Mouse (Mus musculus): Measurements from ENCODE around the gene Ms4a15. TPM values are rescaled to one million over a fixed set of nuclear protein-coding genes. Genes with fewer than 3 reads are reported as not detected.

The Ms4a15 gene
- polyA plus RNA-seq, 2 experiments: not detected

- DNase-seq (ENCODE audit: low read depth in 3 of 3, low spot score in 3 of 3): no peak
- Histone ChIP-seq H3K4me1 (replicated peaks; ENCODE audit: control insufficient read depth in 2 of 2, insufficient read depth in 2 of 2, low read length in 1 of 2) (peaks cover 0 to 19% of the 10 kb centered on the region in 2 experiments), H3K9ac (replicated peaks) (no peak overlapping the region), H3K4me2 (ENCODE audit: low read depth) (no peak overlapping the region), H3K4me3 (ENCODE audit: insufficient read depth in 1 of 2, low read depth in 2 of 2, low read length in 2 of 2) (no peak overlapping the region), H3K36me3 (replicated peaks; ENCODE audit: control insufficient read depth, insufficient read depth, low read depth) (no peaks in the 10 kb centered on the region), H3K27me3 (ENCODE audit: control insufficient read depth, insufficient read depth, low read length) (no peaks in the 10 kb centered on the region), H3K9me3 (ENCODE audit: control insufficient read depth, low read length) (no peaks in the 10 kb centered on the region), H3K27ac (no peak overlapping the region)
- TF ChIP-seq CTCF (IDR thresholded peaks at IDR 0.05; ENCODE audit: low read depth): peak; percentile 62
- TF ChIP-seq EP300 (IDR thresholded peaks at IDR 0.05; ENCODE audit: low read depth): no peak
- WGBS (ENCODE audit: insufficient replicate concordance): 77% methylated on average over 5 of the region's 5 CpGs
- no peak for ATAC-seq (ENCODE audit: insufficient read depth)
These were observed 57.0 kb downstream of the Ms4a15 start for GRCm38 (mm10) chr19:10936077-10936476.

- no peaks in the 10 kb centered on the region for H3K9me3 ChIP-seq (ENCODE audit: control insufficient read depth, low read length)
- no peak overlapping the region for H3K27ac ChIP-seq
- no peak overlapping the region for H3K4me2 ChIP-seq (ENCODE audit: low read depth)
- no peak overlapping the region for H3K4me3 ChIP-seq (ENCODE audit: insufficient read depth in 1 of 2, low read depth in 2 of 2, low read length in 2 of 2)
- H3K9ac ChIP-seq (replicated peaks): no peak overlapping the region
- WGBS (ENCODE audit: insufficient replicate concordance): 32% methylated on average over 5 of the region's 5 CpGs
- TF ChIP-seq CTCF (IDR thresholded peaks at IDR 0.05; ENCODE audit: low read depth) (no peak), EP300 (IDR thresholded peaks at IDR 0.05; ENCODE audit: low read depth) (no peak)
- H3K27me3 ChIP-seq (ENCODE audit: control insufficient read depth, insufficient read depth, low read length): no peaks in the 10 kb centered on the region
- ATAC-seq (ENCODE audit: insufficient read depth): no peak
- H3K36me3 ChIP-seq (replicated peaks; ENCODE audit: control insufficient read depth, insufficient read depth, low read depth): no peaks in the 10 kb centered on the region
- no peak for DNase-seq (ENCODE audit: low read depth in 3 of 3, low spot score in 3 of 3)
- peaks cover 0 to 19% of the 10 kb centered on the region in 2 experiments for H3K4me1 ChIP-seq (replicated peaks; ENCODE audit: control insufficient read depth in 2 of 2, insufficient read depth in 2 of 2, low read length in 1 of 2)
These were observed 58.0 kb downstream of the Ms4a15 start for GRCm38 (mm10) chr19:10935029-10935428.

- no peak overlapping the region for H3K4me3 ChIP-seq (ENCODE audit: insufficient read depth in 1 of 2, low read depth in 2 of 2, low read length in 2 of 2)
- no peak overlapping the region for H3K4me2 ChIP-seq (ENCODE audit: low read depth)
- TF ChIP-seq EP300 (IDR thresholded peaks at IDR 0.05; ENCODE audit: low read depth): no peak
- TF ChIP-seq CTCF (IDR thresholded peaks at IDR 0.05; ENCODE audit: low read depth): no peak
- H3K36me3 ChIP-seq (replicated peaks; ENCODE audit: control insufficient read depth, insufficient read depth, low read depth): no peaks in the 10 kb centered on the region
- H3K9ac ChIP-seq (replicated peaks): no peak overlapping the region
- 0 out of 4 replicates have a peak, but pooled peaks cover 0 to 1% of the 10 kb centered on the region in 2 experiments for H3K4me1 ChIP-seq (replicated peaks; ENCODE audit: control insufficient read depth in 2 of 2, insufficient read depth in 2 of 2, low read length in 1 of 2)
- 39% methylated on average over 2 of the region's 2 CpGs for WGBS (ENCODE audit: insufficient replicate concordance)
- no peak for ATAC-seq (ENCODE audit: insufficient read depth)
- no peak for DNase-seq (ENCODE audit: low read depth in 3 of 3, low spot score in 3 of 3)
- H3K27me3 ChIP-seq (ENCODE audit: control insufficient read depth, insufficient read depth, low read length): no peaks in the 10 kb centered on the region
- no peak overlapping the region for H3K27ac ChIP-seq
- no peaks in the 10 kb centered on the region for H3K9me3 ChIP-seq (ENCODE audit: control insufficient read depth, low read length)
These were observed 62.4 kb downstream of the Ms4a15 start for GRCm38 (mm10) chr19:10930641-10931040.

Other genes with a start within 250 kb of the Ms4a15 start
- gene Cd6, start 163.2 kb downstream of the Ms4a15 start, polyA plus RNA-seq (2012; rRNA removed): not detected in 2 replicates
- gene Cd6, start 163.2 kb downstream of the Ms4a15 start, polyA plus RNA-seq (2014; fragmentation: Nextera tagmentation; extraction: Ambion mirVana): 0.05 TPM in 1 of 2 replicates, not detected in the other
- gene Slc15a3, start 153.5 kb downstream of the Ms4a15 start, polyA plus RNA-seq (2012; rRNA removed): 3.7 and 3.8 TPM in 2 replicates
- gene Slc15a3, start 153.5 kb downstream of the Ms4a15 start, polyA plus RNA-seq (2014; fragmentation: Nextera tagmentation; extraction: Ambion mirVana): 0.90 and 1.4 TPM in 2 replicates
- gene Tmem132a, start 123.3 kb downstream of the Ms4a15 start, polyA plus RNA-seq (2012; rRNA removed): 2.5 and 2.8 TPM in 2 replicates
- gene Tmem132a, start 123.3 kb downstream of the Ms4a15 start, polyA plus RNA-seq (2014; fragmentation: Nextera tagmentation; extraction: Ambion mirVana): 1.6 and 2.2 TPM in 2 replicates
- 10.9 and 11.1 TPM in 2 replicates for gene Tmem109, start 111.2 kb downstream of the Ms4a15 start, polyA plus RNA-seq (2012; rRNA removed)
- 16.1 and 16.5 TPM in 2 replicates for gene Tmem109, start 111.2 kb downstream of the Ms4a15 start, polyA plus RNA-seq (2014; fragmentation: Nextera tagmentation; extraction: Ambion mirVana)
- 108 and 117 TPM in 2 replicates for gene Prpf19, start 98.0 kb downstream of the Ms4a15 start, polyA plus RNA-seq (2012; rRNA removed)
- gene Prpf19, start 98.0 kb downstream of the Ms4a15 start, polyA plus RNA-seq (2014; fragmentation: Nextera tagmentation; extraction: Ambion mirVana): 15.7 and 19.1 TPM in 2 replicates
- gene Zp1, start 72.6 kb downstream of the Ms4a15 start, polyA plus RNA-seq (2012; rRNA removed): not detected in 2 replicates
- gene Zp1, start 72.6 kb downstream of the Ms4a15 start, polyA plus RNA-seq (2014; fragmentation: Nextera tagmentation; extraction: Ambion mirVana): not detected in 2 replicates
- 0.02 and 0.04 TPM in 2 replicates for gene Ptgdr2, start 56.1 kb downstream of the Ms4a15 start, polyA plus RNA-seq (2012; rRNA removed)
- gene Ptgdr2, start 56.1 kb downstream of the Ms4a15 start, polyA plus RNA-seq (2014; fragmentation: Nextera tagmentation; extraction: Ambion mirVana): 0.05 and 0.09 TPM in 2 replicates
- gene Ccdc86, start 44.0 kb downstream of the Ms4a15 start, polyA plus RNA-seq (2012; rRNA removed): 3.3 and 4.9 TPM in 2 replicates
- 9.9 and 10.6 TPM in 2 replicates for gene Ccdc86, start 44.0 kb downstream of the Ms4a15 start, polyA plus RNA-seq (2014; fragmentation: Nextera tagmentation; extraction: Ambion mirVana)
- not detected in 2 replicates for gene Ms4a10, start 18.6 kb downstream of the Ms4a15 start, polyA plus RNA-seq (2012; rRNA removed)
- gene Ms4a10, start 18.6 kb downstream of the Ms4a15 start, polyA plus RNA-seq (2014; fragmentation: Nextera tagmentation; extraction: Ambion mirVana): 0.23 TPM in 1 of 2 replicates, not detected in the other
- gene Ms4a18, start 24.8 kb upstream of the Ms4a15 start, polyA plus RNA-seq (2012; rRNA removed): 0.02 TPM in 1 of 2 replicates, not detected in the other
- gene Ms4a18, start 24.8 kb upstream of the Ms4a15 start, polyA plus RNA-seq (2014; fragmentation: Nextera tagmentation; extraction: Ambion mirVana): not detected in 2 replicates
- gene Ms4a8a, start 87.9 kb upstream of the Ms4a15 start, polyA plus RNA-seq (2012; rRNA removed): 0.08 and 0.25 TPM in 2 replicates
- 0.11 TPM in 1 of 2 replicates, not detected in the other for gene Ms4a8a, start 87.9 kb upstream of the Ms4a15 start, polyA plus RNA-seq (2014; fragmentation: Nextera tagmentation; extraction: Ambion mirVana)
- gene 1700017D01Rik, start 137.6 kb upstream of the Ms4a15 start, polyA plus RNA-seq (2012; rRNA removed): not detected in 2 replicates
- not detected in 2 replicates for gene 1700017D01Rik, start 137.6 kb upstream of the Ms4a15 start, polyA plus RNA-seq (2014; fragmentation: Nextera tagmentation; extraction: Ambion mirVana)
- not detected in 2 replicates for gene 1700025F22Rik, start 172.1 kb upstream of the Ms4a15 start, polyA plus RNA-seq (2012; rRNA removed)
- gene 1700025F22Rik, start 172.1 kb upstream of the Ms4a15 start, polyA plus RNA-seq (2014; fragmentation: Nextera tagmentation; extraction: Ambion mirVana): not detected in 2 replicates
- not detected in 2 replicates for gene Ms4a13, start 203.5 kb upstream of the Ms4a15 start, polyA plus RNA-seq (2012; rRNA removed)
- not detected in 2 replicates for gene Ms4a13, start 203.5 kb upstream of the Ms4a15 start, polyA plus RNA-seq (2014; fragmentation: Nextera tagmentation; extraction: Ambion mirVana)
- not detected in 2 replicates for gene Ms4a12, start 239.2 kb upstream of the Ms4a15 start, polyA plus RNA-seq (2012; rRNA removed)
- gene Ms4a12, start 239.2 kb upstream of the Ms4a15 start, polyA plus RNA-seq (2014; fragmentation: Nextera tagmentation; extraction: Ambion mirVana): not detected in 2 replicates

Measured in liver, embryonic 14.5 days (tissue).